Mouse (Mus musculus) bone marrow macrophage, adult 2 months (primary cell): ENCODE measurements at regions not wholly inside any gene's neighbourhood (a gene's known extent, or its start where the extent isn't known, plus 50 kb on each side); places are given as distances from the start of the nearest gene placed in this dataset.

ENCODE experiments used
- CTCF ChIP-seq: IDR thresholded peaks from 2 replicates; pipeline ENCODE4 v1.5.1; 2012; ENCODE audit warnings: low read depth, mild to moderate bottlenecking, low read length, moderate library complexity
- POLR2A ChIP-seq: IDR thresholded peaks from 2 replicates; pipeline ENCODE4 v1.6.1; 2012; ENCODE audit warnings: mild to moderate bottlenecking, low read depth, low read length, borderline replicate concordance

DNA sequence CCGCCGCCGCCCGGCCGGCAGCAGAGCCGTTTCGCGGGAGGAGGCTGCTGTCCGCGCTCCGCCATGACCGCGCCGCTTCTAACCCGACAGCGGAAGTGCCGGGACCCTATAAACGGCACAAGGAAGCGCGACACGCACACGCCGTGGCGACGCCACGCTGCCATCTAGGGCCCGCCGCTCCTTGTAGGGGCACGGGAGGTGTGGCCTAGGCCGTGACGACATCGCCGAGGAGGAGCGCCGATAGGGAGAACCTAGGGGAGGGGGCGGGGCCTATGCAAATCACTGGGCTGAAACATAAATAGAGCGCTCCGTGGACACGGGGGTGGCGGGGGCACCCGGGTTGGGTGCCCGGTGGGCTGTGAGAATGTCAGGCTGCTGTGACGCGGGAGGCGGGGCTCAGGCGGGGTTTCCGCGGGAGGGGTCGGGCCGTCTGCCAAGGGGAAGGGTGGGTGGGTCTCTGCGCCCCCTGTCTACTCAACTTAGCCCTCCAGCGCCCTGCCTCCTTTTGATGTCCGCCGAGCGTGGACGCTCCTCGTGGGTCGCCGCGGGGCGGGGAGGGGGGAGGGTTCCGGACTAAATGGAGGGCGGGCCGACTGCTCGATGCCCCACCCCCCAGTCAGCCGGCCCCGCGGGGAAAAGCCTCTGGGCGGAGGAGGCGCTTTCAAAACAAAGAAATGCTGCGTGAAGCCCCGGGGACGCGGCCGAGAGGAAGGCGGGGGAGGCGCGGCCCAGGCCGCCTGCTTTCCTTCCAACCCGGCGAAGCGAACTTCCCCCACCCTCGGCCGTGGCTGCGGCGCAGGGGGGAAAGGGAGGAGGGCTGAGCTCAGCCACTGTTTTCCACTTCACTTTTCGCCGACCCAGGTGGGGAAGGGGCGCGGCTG, 154.0 kb upstream of the Smim15 start:
- peak; percentile 82; the same call in 1 of the 2 replicates for TF ChIP-seq POLR2A
- no peak for TF ChIP-seq CTCF
